Mouse (Mus musculus) thymus, adult 2 months (tissue): Measurements from ENCODE around the gene Prss34.

ENCODE experiments used
- CTCF ChIP-seq: fragments of 200-500 bp; IDR thresholded peaks from 2 replicates; pipeline ENCODE4 v1.5.1; 2012; ENCODE audit warnings: mild to moderate bottlenecking, control low read depth, low read length, moderate library complexity, borderline replicate concordance; ENCODE audit not compliant: control insufficient read depth, poor library complexity, insufficient read depth; ENCODE audit errors: extremely low read depth
- POLR2A ChIP-seq: fragments of 200-500 bp; IDR thresholded peaks from 2 replicates; pipeline ENCODE4 v1.6.1; 2012; ENCODE audit warnings: mild to moderate bottlenecking, low read length, control low read depth, moderate library complexity; ENCODE audit not compliant: control insufficient read depth, poor library complexity, insufficient read depth; ENCODE audit errors: extremely low read depth

GRCm38 (mm10) chr17:25253760-25254159 is 44.4 kb upstream of the Prss34 start:
- no peak for TF ChIP-seq CTCF
- no peak for TF ChIP-seq POLR2A
